Mouse (Mus musculus): ENCODE measurements around the gene Rbp1. TPM values are rescaled to one million over a fixed set of nuclear protein-coding genes. Genes with fewer than 3 reads are reported as not detected.

Rbp1 gene
- polyA plus RNA-seq (2015; fragmentation: Nextera tagmentation; extraction: Ambion mirVana) = 44.6 and 45.7 TPM in 2 replicates

GRCm38 (mm10) chr9:98422656-98423055 is at the start of gene Rbp1:
TSS of gene Rbp1 (plus strand) at chr9:98422961.
- no peak within 1 kb of the TSS for H3K4me2 ChIP-seq (replicated peaks; ENCODE audit: low read depth)
- H3K27ac ChIP-seq (replicated peaks) = no peak within 1 kb of the TSS
- TF ChIP-seq CTCF (IDR thresholded peaks at IDR 0.05; ENCODE audit: low read depth) (no peak), EP300 (optimal IDR thresholded peaks at IDR 0.05) (no peak)
- ATAC-seq (ENCODE audit: low FRiP score, low TSS enrichment) = no peak
- no peaks in the 10 kb centered on the region; the same call in 1 of the 2 replicates for H3K4me1 ChIP-seq (replicated peaks; ENCODE audit: control insufficient read depth, insufficient read depth)
- no peaks in the 10 kb centered on the region for H3K36me3 ChIP-seq (ENCODE audit: control insufficient read depth, insufficient read depth, low read length)
- no peak within 1 kb of the TSS for H3K9ac ChIP-seq (ENCODE audit: low read length)
- no peak within 1 kb of the TSS for H3K4me3 ChIP-seq (ENCODE audit: low read depth, low read length)
- H3K9me3 ChIP-seq (ENCODE audit: control insufficient read depth, low read length) = no peaks in the 10 kb centered on the region
- 66% methylated on average over 5 of the region's 5 CpGs for WGBS
- H3K27me3 ChIP-seq (ENCODE audit: control insufficient read depth, insufficient read depth, low read length) = no peaks in the 10 kb centered on the region
- no peak for DNase-seq (ENCODE audit: low spot score)

GRCm38 (mm10) chr9:98373358-98373757 is 49.4 kb upstream of the Rbp1 start:
- H3K9me3 ChIP-seq (ENCODE audit: control insufficient read depth, low read length) = no peaks in the 10 kb centered on the region
- no peak overlapping the region for H3K9ac ChIP-seq (ENCODE audit: low read length)
- 93% methylated on average over 5 of the region's 5 CpGs for WGBS
- peak; percentile 37 for TF ChIP-seq CTCF (IDR thresholded peaks at IDR 0.05; ENCODE audit: low read depth)
- TF ChIP-seq EP300 (optimal IDR thresholded peaks at IDR 0.05) = no peak
- H3K36me3 ChIP-seq (ENCODE audit: control insufficient read depth, insufficient read depth, low read length) = no peaks in the 10 kb centered on the region
- no peak for DNase-seq (ENCODE audit: low spot score)
- H3K4me3 ChIP-seq (ENCODE audit: low read depth, low read length) = no peak overlapping the region
- no peaks in the 10 kb centered on the region for H3K27me3 ChIP-seq (ENCODE audit: control insufficient read depth, insufficient read depth, low read length)
- no peak for ATAC-seq (ENCODE audit: low FRiP score, low TSS enrichment)
- no peaks in the 10 kb centered on the region for H3K4me1 ChIP-seq (replicated peaks; ENCODE audit: control insufficient read depth, insufficient read depth)
- no peak overlapping the region for H3K4me2 ChIP-seq (replicated peaks; ENCODE audit: low read depth)
- H3K27ac ChIP-seq (replicated peaks) = no peak overlapping the region

- H3K36me3 ChIP-seq (ENCODE audit: control insufficient read depth, insufficient read depth, low read length) = no peaks in the 10 kb centered on the region
- H3K27ac ChIP-seq (replicated peaks) = no peak overlapping the region
- ATAC-seq (ENCODE audit: low FRiP score, low TSS enrichment) (no peak), DNase-seq (ENCODE audit: low spot score) (no peak)
- H3K9me3 ChIP-seq (ENCODE audit: control insufficient read depth, low read length) = no peaks in the 10 kb centered on the region
- TF ChIP-seq CTCF (IDR thresholded peaks at IDR 0.05; ENCODE audit: low read depth) (no peak), EP300 (optimal IDR thresholded peaks at IDR 0.05) (no peak)
- H3K4me2 ChIP-seq (replicated peaks; ENCODE audit: low read depth) = no peak overlapping the region
- H3K27me3 ChIP-seq (ENCODE audit: control insufficient read depth, insufficient read depth, low read length) = no peaks in the 10 kb centered on the region
- 80% methylated on average over 11 of the region's 11 CpGs for WGBS
- no peak overlapping the region for H3K9ac ChIP-seq (ENCODE audit: low read length)
- no peak overlapping the region for H3K4me3 ChIP-seq (ENCODE audit: low read depth, low read length)
- no peaks in the 10 kb centered on the region for H3K4me1 ChIP-seq (replicated peaks; ENCODE audit: control insufficient read depth, insufficient read depth)
These were observed 47.9 kb upstream of the Rbp1 start for GRCm38 (mm10) chr9:98374897-98375296.

DNA sequence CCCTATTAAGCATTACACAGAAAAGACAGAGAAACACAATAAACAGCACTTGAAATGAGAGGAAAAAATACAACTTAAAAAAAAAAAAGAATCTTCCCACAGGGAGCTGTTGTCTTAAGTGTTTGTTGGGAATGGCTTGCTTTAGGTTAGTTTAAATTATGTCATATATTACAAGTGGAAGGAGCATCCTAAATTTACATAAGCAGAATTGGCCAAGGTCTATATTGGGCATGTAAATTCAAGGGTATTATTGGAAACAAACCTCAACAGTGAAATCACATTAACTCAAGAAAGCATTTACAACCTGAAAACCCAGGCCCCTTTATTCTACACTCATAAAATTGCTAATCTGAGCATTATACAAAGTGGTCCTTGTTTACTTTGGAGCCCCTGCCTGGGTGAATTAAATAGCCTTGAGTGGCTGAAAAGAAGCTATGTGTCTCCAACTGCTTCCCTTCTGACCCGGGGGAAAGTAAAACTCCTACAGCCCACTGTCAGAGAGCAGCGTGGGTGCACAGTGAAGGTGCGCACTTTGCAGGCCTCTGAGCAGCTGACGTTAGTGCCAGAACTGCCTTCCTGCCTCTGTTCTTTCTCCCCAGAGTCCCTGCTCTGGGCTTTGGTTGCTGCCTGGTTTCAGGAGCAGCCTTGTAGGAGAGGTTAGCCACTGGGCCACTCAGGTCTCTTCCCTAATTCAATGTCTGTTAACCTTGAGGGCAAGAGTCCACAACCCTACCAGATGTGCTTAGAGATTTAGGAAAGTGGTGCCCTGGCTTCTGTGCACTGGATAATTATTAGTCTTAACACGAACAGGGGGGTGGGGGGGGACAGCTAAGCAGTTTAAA is 47.2 kb upstream of the Rbp1 start:
- DNase-seq (ENCODE audit: low spot score) (no peak), ATAC-seq (ENCODE audit: low FRiP score, low TSS enrichment) (no peak)
- no peaks in the 10 kb centered on the region for H3K27me3 ChIP-seq (ENCODE audit: control insufficient read depth, insufficient read depth, low read length)
- TF ChIP-seq EP300 (optimal IDR thresholded peaks at IDR 0.05) (no peak), CTCF (IDR thresholded peaks at IDR 0.05; ENCODE audit: low read depth) (no peak)
- no peaks in the 10 kb centered on the region for H3K9me3 ChIP-seq (ENCODE audit: control insufficient read depth, low read length)
- H3K4me2 ChIP-seq (replicated peaks; ENCODE audit: low read depth) = no peak overlapping the region
- no peak overlapping the region for H3K27ac ChIP-seq (replicated peaks)
- H3K4me3 ChIP-seq (ENCODE audit: low read depth, low read length) = no peak overlapping the region
- H3K4me1 ChIP-seq (replicated peaks; ENCODE audit: control insufficient read depth, insufficient read depth) = no peaks in the 10 kb centered on the region
- WGBS = 57% methylated on average over 5 of the region's 5 CpGs
- H3K36me3 ChIP-seq (ENCODE audit: control insufficient read depth, insufficient read depth, low read length) = no peaks in the 10 kb centered on the region
- no peak overlapping the region for H3K9ac ChIP-seq (ENCODE audit: low read length)

DNA sequence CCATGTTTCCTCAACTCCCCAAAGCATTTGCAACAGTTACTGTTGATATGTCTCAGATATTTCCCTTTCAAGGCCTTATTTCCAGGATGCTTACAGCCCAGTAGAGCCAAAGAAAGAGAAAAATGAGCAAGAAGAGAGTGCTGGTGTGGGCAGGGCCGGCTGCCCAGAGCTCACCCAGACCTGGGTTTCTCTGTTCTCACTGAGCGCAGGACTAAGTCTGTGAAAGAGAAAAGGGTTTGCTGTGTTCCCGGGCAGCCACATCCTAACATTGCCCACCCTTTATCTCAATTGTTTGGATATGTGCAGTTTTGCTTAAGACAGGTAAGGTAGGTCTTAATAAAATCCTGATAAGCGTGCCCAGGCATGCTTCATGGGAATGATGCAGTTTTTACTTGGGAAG is 43.0 kb upstream of the Rbp1 start:
- Histone ChIP-seq H3K4me1 (replicated peaks; ENCODE audit: control insufficient read depth, insufficient read depth) (no peaks in the 10 kb centered on the region), H3K36me3 (ENCODE audit: control insufficient read depth, insufficient read depth, low read length) (no peaks in the 10 kb centered on the region), H3K4me3 (ENCODE audit: low read depth, low read length) (no peak overlapping the region), H3K9me3 (ENCODE audit: control insufficient read depth, low read length) (no peaks in the 10 kb centered on the region), H3K9ac (ENCODE audit: low read length) (no peak overlapping the region), H3K4me2 (replicated peaks; ENCODE audit: low read depth) (no peak overlapping the region), H3K27me3 (ENCODE audit: control insufficient read depth, insufficient read depth, low read length) (no peaks in the 10 kb centered on the region), H3K27ac (replicated peaks) (no peak overlapping the region)
- no peak for ATAC-seq (ENCODE audit: low FRiP score, low TSS enrichment)
- 66% methylated on average over 4 of the region's 4 CpGs for WGBS
- no peak for DNase-seq (ENCODE audit: low spot score)
- TF ChIP-seq EP300 (optimal IDR thresholded peaks at IDR 0.05) (no peak), CTCF (IDR thresholded peaks at IDR 0.05; ENCODE audit: low read depth) (no peak)

GRCm38 (mm10) chr9:98380593-98380992 is 42.2 kb upstream of the Rbp1 start:
- Histone ChIP-seq H3K27me3 (ENCODE audit: control insufficient read depth, insufficient read depth, low read length) (no peaks in the 10 kb centered on the region), H3K9me3 (ENCODE audit: control insufficient read depth, low read length) (no peaks in the 10 kb centered on the region), H3K4me2 (replicated peaks; ENCODE audit: low read depth) (no peak overlapping the region), H3K9ac (ENCODE audit: low read length) (no peak overlapping the region), H3K4me1 (replicated peaks; ENCODE audit: control insufficient read depth, insufficient read depth) (no peaks in the 10 kb centered on the region), H3K4me3 (ENCODE audit: low read depth, low read length) (no peak overlapping the region), H3K27ac (replicated peaks) (no peak overlapping the region), H3K36me3 (ENCODE audit: control insufficient read depth, insufficient read depth, low read length) (no peaks in the 10 kb centered on the region)
- no peak for DNase-seq (ENCODE audit: low spot score)
- whole genome bisulfite sequencing = 92% methylated on average over 9 of the region's 9 CpGs
- ATAC-seq (ENCODE audit: low FRiP score, low TSS enrichment) = no peak
- TF ChIP-seq EP300 (optimal IDR thresholded peaks at IDR 0.05) = no peak
- no peak for TF ChIP-seq CTCF (IDR thresholded peaks at IDR 0.05; ENCODE audit: low read depth)

All from stomach, postnatal 0 days (tissue).